Mouse (Mus musculus) lung, postnatal 25 days (tissue): ENCODE results near the gene Nbea.
"Not testable (repeated sequence)": the region's sequence is repeated elsewhere in the genome, so short reads cannot be mapped to it uniquely, and the experiment has no call there.

Experiments used
- DNase-seq: peaks from one replicate; pipeline ENCODE4 v3.0.0; 2022; ENCODE audit warnings: low spot score

Nbea gene

DNA sequence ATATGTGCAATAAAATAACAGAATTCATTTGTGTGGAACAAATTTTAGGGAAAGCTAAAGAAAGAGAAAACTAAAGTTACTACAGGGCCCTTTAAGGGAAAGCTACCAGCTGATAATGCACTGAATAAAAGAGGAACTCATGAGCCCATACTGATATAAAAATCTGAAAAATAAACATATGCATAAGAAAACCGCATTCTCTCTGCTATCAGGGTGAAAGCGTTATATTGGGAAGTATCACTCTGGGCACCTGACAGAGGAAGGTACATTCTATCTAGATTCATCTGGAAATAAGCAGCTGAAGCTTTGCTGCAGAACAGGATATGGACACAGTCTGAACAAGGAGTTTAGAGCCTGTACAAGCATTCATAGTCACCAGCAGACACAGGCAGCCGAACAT lies 148.9 kb downstream of the Nbea start:
- no peak for DNase-seq

DNA sequence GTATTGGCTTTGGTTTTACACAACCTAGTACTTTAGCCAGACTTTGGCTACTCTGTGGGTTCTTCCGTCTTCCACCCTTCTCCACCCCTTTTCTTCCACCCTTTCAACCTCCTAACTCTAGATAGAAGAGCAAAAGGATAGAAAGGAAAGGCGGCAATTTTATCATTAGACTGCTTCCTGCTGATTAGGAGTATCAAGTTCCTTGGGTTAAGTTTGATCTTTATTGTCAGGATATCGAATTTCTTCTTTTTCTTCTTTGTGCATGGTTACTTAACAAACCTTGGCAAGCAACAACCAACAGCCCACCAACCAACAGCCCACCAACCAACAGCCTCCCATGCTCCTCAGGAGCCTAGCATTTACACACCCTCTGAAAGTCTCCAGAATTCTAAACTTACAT lies 165.0 kb downstream of the Nbea start:
- DNase-seq: no peak

GRCm38 (mm10) chr3:56011132-56011531 lies 172.4 kb downstream of the Nbea start:
- no peak for DNase-seq

DNA sequence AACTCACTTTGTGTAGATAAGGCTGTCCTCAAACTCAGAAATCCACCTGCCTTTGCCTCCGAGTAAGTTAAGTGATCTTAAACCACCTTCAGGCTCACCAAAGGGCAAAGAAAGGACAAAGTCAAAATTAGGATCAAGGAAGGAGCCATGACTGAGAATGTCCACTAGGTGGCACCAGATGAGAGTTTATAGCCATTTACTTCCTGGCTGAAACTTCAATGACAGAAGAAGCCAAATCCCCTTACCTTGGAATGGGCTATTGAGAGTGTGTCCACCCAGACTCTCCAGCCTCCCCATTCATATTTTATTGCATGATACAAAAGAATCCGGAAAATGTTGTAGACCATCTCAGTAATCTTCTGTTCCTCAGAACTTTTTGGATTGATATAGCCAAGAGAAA lies 175.5 kb downstream of the Nbea start:
- peak; percentile 29 for DNase-seq

GRCm38 (mm10) chr3:56000259-56000658 lies 183.2 kb downstream of the Nbea start:
- peak; percentile 46 for DNase-seq

GRCm38 (mm10) chr3:55978361-55978760 lies 205.1 kb downstream of the Nbea start:
- no peak for DNase-seq

DNA sequence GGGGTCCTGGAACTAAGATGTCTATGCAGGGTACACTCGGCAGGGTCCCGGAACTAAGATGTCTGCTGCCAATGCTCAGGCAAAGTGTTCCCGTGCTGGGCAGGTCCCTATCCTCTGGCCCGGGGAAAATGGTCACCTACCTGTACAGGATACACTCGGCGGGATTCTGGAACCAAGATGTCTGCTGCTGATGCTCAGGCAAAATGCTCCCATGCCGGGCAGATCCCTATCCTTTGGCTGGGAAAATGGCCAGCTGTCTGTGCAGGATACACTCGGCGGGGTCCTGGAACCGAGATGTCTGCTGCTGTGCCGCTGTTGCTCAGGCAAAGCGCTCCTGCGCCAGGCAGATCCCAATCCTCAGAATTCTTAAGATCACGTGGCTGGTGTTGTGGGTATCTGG lies 206.5 kb downstream of the Nbea start:
- not testable (repeated sequence) for DNase-seq

GRCm38 (mm10) chr3:55965723-55966156 lies 217.8 kb downstream of the Nbea start:
- no peak for DNase-seq

DNA sequence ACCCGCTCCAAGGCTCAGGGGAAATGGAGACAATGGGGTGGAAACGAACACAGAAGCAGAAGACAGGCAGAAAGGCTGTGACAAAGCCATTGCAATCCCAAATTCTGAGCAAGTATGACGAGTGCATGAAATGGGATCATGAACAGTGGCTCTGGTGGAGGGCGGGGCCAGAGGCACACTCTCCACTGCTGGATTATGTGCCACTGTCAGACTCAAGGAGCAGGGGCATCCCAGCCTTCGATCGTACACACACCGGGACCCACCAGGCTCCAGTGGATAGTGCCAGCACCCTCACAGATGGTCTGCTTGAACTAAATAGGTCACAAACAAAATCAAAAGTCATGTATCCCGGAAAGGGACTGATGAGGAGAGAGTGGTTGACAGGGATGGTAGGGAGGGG lies 220.5 kb downstream of the Nbea start:
- DNase-seq: no peak

- DNase-seq: no peak
These were observed 233.5 kb downstream of the Nbea start for GRCm38 (mm10) chr3:55949994-55950393.

DNA sequence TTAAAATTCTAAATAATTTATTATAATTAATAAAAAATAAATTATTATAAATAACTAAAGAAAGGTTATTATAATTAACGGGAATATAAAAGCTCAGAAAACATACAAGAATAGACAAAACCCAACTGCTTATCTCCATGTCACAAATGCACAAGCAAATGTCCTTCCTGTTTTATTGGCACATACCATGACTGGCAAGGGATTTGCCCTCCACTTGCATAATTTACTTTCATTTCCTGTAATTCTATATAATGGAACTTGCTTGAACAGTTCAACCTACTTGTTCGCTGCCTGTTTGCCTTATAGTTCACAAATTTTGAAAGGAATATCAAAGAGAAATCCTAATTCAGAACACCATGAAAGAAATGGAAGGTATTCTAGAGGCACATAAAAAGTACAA lies 234.4 kb downstream of the Nbea start:
- DNase-seq: no peak

DNA sequence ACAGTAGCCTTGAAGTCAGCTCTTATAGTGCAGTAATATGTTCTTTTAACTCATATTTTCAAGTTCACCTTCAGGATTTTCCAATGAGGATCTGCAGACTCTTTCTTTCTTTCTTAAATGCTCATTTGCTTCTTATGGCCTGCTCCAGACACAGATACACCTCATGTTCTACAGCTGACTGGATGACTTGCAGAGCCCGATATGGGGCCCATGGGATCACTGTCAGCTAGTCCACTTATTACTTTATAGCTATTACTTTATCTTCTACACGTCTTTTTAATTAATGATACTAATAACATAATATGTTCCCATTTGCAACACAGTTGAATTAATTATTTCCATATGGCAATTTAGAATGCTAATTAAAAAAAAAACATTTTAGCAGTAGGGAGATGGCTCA lies 256.2 kb downstream of the Nbea start:
- DNase-seq: no peak

GRCm38 (mm10) chr3:55909290-55909689 lies 274.2 kb downstream of the Nbea start:
- DNase-seq: peak; percentile 1

DNA sequence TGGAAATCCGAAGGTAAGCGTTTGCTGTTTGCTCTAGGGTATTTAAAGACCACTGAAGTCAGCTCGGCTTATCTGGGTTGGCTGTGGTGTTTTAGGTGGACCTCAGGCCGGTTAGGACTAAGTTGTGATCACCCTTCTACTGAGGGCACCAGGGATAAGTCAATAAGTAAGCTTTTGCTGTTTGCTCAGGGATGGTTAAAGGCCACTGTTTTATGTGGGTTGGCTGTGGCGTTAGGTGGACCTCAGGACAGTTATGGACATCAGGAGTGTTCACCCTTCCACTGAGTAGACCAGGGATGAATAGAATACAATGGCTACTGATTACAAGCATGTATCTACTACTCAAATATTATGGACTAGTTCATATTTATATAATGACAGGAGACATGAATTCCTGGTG lies 292.9 kb downstream of the Nbea start:
- no peak for DNase-seq

DNA sequence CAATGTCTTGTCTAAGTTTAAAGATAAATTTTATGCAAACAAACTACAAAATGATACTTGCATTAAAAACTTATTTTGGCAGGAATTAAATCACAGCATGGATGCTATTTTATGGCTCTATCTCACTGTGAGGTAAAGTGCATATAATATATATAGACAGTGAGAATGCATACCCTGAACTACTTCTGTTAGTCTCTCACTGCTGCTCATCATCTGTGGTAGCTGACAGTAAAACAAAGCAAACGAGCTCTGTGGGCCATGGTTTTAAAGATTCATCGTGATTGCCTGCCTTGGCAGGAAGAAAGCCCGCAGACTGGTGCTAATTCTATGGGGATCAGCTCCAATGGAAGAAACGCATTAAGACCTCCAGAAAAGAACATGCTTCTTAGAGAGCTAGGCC lies 294.3 kb downstream of the Nbea start:
- DNase-seq: no peak

DNA sequence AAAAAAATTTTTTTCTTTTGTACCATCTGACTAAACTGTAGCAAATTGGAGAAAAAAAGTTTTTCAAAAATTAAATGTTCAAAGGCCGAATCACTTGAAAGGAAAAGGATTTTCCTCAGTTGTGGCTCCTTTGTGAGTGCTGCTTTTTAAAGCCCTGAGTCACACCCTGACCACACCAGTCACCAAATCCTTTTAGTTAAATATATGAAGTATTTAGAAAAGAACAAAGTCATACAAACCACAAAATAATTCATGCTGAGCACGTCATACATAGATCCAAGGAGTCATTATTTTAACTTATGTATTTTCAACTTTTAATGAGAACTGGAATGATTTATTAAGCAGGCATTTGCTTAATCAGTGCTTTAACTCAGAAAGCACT lies 295.7 kb downstream of the Nbea start:
- no peak for DNase-seq

DNA sequence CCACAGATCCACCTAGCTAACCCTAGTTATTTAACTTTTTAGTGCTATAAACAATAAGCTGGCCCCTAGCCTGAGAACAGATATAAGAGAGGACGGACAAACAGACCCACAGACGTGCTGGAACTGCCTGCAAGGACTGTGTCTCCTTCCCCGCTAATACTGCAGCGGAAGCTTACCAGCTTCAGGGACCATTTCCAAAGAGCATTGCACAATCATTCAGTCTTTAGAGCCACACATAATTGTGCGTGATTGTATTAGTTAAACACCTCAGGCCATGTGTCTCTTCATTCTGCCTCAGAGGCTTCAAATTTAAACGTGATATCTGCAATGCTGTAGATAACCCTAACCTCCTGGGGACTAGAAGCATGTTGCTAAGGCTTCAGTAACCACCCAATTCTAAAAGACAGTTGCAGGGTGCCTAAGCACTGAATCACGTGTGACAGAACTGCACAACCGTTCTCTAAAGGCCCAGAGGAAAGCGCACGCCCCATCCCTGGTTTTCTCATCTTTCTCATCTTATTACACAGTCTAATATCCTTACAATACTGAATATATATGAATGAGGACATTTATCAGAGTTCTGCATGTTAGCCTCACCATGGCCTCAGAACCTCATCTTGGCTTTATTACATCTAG lies 296.2 kb downstream of the Nbea start:
- no peak for DNase-seq

GRCm38 (mm10) chr3:55872944-55873924 lies 310.3 kb downstream of the Nbea start:
- DNase-seq: no peak

- no peak for DNase-seq
These were observed 331.0 kb downstream of the Nbea start for GRCm38 (mm10) chr3:55852488-55852887.

DNA sequence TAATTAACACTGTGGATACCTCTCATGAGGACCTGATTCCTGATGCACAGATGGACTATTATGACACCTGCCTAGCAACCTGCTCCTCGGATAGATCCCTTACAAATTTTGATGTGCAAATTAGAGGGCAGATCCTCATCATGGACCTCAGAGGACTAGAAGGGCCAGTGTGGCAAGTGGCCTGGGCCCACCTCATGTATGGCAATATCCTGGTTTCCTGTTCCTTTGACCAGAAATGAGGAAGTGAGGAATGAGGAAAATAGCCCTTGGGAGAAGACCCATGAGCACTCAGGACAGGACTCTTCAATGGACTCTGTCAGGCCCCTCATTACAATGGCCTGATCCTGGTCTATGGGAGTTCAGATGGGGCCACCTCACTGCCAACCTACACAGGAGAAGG lies 336.4 kb downstream of the Nbea start:
- no peak for DNase-seq

DNA sequence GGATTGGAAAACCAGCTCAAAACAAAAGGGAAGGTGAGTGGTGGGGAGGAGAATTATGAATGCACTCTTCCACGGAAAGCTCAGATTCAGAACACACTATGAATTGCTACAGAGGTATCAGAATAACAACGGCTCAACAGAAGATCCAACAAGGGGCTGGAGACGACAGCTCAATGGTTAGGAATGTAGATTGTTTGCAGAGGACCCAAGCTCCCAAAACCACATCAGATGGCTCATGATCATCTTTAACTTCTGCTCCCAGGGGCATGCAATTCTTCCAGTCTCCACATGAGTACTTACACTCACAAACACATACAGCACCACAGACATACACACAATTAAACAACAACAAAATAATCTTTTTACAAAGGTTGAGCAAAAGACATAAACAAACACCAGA lies 346.3 kb downstream of the Nbea start:
- DNase-seq: no peak

DNA sequence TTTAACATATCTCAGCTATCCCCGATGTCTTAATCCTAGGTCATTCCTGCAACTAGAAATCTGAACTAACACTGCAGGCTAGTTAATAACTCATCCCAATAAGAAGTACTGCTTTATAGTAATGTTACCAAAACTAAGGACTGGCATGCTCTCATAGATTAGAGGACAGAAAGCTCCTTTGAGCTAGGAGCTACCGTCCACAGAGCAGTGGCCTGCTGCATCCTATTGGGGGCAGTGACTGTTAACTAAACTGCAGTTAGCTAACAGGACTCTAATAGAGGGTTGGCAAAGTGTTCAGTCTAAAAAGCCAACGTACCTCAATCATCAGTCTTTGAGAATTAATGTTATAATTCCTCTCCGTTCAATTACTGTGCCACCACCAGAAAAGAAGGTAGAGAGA lies 348.3 kb downstream of the Nbea start:
- no peak for DNase-seq

GRCm38 (mm10) chr3:55830226-55830625 lies 353.3 kb downstream of the Nbea start:
- no peak for DNase-seq
